Mouse (Mus musculus) CH12.LX (cell line): ENCODE measurements at regions not wholly inside any gene's neighbourhood (a gene's known extent, or its start where the extent isn't known, plus 50 kb on each side); places are given as distances from the start of the nearest gene placed in this dataset.

Source experiments
- CHD2 ChIP-seq: IDR thresholded peaks from 2 replicates; pipeline ENCODE4 v1.6.1; 2011; ENCODE audit warnings: low read length, improper control_type of control experiment
- EP300 ChIP-seq: IDR thresholded peaks from 2 replicates; pipeline ENCODE4 v1.6.1; 2011; ENCODE audit warnings: low read length, improper control_type of control experiment
- MAFK ChIP-seq: IDR thresholded peaks from 2 replicates; pipeline ENCODE4 v1.6.1; 2011; ENCODE audit warnings: low read length, improper control_type of control experiment; ENCODE audit not compliant: insufficient replicate concordance
- UBTF ChIP-seq: IDR thresholded peaks from 2 replicates; pipeline ENCODE4 v1.6.1; 2012; ENCODE audit warnings: low read depth, mild to moderate bottlenecking, inconsistent platforms, low read length, improper control_type of control experiment, moderate library complexity

DNA sequence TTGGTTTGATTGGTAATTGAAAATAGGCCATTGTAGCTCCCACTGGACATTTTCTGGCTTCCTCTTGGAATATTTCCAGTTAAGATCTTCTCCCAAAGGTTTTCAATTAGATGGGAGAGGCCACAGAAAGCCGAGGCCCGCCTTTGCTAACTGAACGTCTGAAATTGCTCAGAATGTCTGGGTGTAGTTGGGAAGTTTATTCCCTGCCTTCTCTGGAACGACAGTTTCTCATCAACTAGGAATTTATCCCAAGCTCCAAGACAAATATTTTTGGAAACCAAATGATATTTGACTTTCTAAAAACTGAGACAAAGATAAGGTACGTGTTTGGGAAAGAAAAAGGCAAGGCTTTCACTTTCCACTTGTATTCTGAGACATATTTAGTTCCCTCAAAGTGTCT is 414.4 kb downstream of the Ttll7 start:
- TF ChIP-seq UBTF (no peak), MAFK (no peak), EP300 (no peak), CHD2 (no peak)
